Mouse (Mus musculus) testis, adult 2 months (tissue): ENCODE measurements around the gene Tbx5. TPM values are rescaled to one million over a fixed set of nuclear protein-coding genes. Genes with fewer than 3 reads are reported as not detected.

Experiments used
- H3K27ac ChIP-seq: fragments of 200-500 bp; 2 replicates; pipeline ENCODE4 v1.5.1; 2012; ENCODE audit warnings: low read depth, low read length; ENCODE audit not compliant: control insufficient read depth, insufficient read depth
- H3K27me3 ChIP-seq: fragments of 200-500 bp; 2 replicates; pipeline ENCODE4 v1.6.1; 2012; ENCODE audit warnings: mild to moderate bottlenecking, low read length, moderate library complexity; ENCODE audit not compliant: control insufficient read depth, insufficient read depth
- H3K36me3 ChIP-seq: fragments of 200-500 bp; 2 replicates; pipeline ENCODE4 v1.6.1; 2012; ENCODE audit warnings: mild to moderate bottlenecking, low read length; ENCODE audit not compliant: control insufficient read depth, insufficient read depth
- H3K4me1 ChIP-seq: fragments of 200-500 bp; 2 replicates; pipeline ENCODE4 v1.6.1; 2012; ENCODE audit warnings: low read length; ENCODE audit not compliant: control insufficient read depth, insufficient read depth
- H3K4me3 ChIP-seq: fragments of 200-500 bp; 2 replicates; pipeline ENCODE4 v1.5.1; 2012; ENCODE audit warnings: low read depth, mild to moderate bottlenecking, low read length, moderate library complexity, mixed read lengths; ENCODE audit not compliant: control insufficient read depth
- CTCF ChIP-seq: fragments of 200-500 bp; IDR thresholded peaks from 2 replicates; pipeline ENCODE4 v1.5.1; 2012; ENCODE audit warnings: low read depth, mild to moderate bottlenecking, inconsistent platforms, low read length, moderate library complexity; ENCODE audit not compliant: control insufficient read depth, insufficient read depth, insufficient replicate concordance
- POLR2A ChIP-seq: fragments of 200-500 bp; IDR thresholded peaks from 2 replicates; pipeline ENCODE4 v1.6.1; 2012; ENCODE audit warnings: low read depth, mild to moderate bottlenecking, inconsistent platforms, low read length, moderate library complexity; ENCODE audit not compliant: control insufficient read depth
- polyA plus RNA-seq: library from polyadenylated mRNA; depleted of rRNA; stranded (reverse); fragments of >200 nt; gene quantifications from 2 replicates; pipeline ENCODE4 v1.2.3, GENCODE M21; 2012

Tbx5 gene
- polyA plus RNA-seq, 1 experiment = 5.8 TPM

DNA sequence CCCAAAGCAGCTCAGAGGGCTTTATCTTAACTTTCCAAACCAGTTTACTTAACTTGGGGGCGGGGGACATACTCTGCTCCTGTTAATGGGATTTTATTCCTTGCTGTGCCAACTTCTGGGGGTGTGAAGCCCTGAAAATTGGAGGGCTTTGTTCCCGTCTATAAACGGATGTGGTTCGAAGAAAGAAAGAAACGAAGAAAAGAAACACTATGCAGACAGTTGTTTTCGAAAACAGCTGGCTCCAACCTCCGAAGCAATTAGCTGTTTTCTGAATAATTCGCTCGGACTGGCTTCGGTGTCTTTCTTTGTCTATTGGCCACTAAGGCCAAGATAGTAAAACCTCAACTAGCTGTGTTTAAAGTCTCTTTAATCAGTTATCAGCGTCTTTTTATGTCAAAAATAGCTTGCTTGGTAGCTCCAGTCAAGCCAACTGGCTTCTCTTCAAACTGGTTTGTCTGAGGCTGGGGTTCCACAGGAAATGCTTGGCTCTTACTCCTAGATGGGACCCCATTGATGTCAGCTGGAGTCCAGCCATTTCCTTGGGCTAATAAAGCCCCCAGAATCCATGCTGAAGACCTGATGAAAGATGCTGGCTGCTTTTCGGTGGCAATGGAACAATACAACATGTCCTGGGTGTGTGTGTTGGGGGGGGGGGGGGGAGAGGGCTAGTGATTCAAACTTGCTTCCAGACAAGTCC, 21.3 kb upstream of the Tbx5 start:
- no peak for TF ChIP-seq CTCF
- no peaks in the 10 kb centered on the region for H3K27me3 ChIP-seq
- no peaks in the 10 kb centered on the region for H3K36me3 ChIP-seq
- no peak overlapping the region for H3K4me3 ChIP-seq
- H3K4me1 ChIP-seq = peaks cover 2% of the 10 kb centered on the region; the same call in 1 of the 2 replicates
- no peak overlapping the region for H3K27ac ChIP-seq

DNA sequence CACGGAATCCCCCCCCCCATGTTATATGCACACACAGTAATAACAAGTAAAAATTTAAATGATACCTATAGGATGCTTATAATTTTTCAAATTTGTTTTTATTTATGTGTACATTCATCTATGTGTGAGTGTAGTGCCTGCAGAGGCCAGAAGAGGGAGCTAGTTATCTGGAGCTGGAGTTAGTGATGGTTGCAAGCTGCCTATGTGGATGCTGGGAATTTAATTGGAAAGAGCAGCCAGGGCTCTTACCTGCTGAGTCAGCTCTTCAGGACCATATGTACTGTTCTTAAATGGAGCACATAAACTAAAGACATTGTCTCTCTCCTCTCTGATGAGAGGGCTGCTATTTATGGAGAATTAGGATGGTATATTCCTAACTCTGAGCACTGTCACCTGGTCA, 17.2 kb upstream of the Tbx5 start:
- no peak overlapping the region for H3K27ac ChIP-seq
- no peaks in the 10 kb centered on the region for H3K27me3 ChIP-seq
- no peaks in the 10 kb centered on the region for H3K4me1 ChIP-seq
- H3K36me3 ChIP-seq = no peaks in the 10 kb centered on the region
- TF ChIP-seq POLR2A (no peak), CTCF (no peak)
- H3K4me3 ChIP-seq = no peak overlapping the region

DNA sequence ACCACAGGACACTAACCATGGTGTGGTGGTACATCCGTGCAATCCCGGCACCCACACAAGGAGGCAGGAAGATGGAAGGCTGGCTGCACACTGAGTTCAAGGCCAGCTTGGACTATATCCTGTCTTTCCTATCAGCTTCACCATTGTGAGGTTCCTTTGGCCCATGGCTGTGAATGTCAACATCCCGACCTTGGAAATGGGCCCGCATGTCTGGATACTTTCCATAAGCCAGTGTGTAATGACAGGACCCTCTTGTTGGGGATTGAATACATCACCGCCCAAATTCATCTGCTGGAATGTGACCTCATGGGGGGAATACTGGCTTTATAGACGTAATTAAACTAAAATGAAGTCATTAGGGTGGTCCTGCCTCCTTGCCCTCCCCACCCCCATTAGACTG, 12.0 kb upstream of the Tbx5 start:
- H3K27me3 ChIP-seq = no peaks in the 10 kb centered on the region

DNA sequence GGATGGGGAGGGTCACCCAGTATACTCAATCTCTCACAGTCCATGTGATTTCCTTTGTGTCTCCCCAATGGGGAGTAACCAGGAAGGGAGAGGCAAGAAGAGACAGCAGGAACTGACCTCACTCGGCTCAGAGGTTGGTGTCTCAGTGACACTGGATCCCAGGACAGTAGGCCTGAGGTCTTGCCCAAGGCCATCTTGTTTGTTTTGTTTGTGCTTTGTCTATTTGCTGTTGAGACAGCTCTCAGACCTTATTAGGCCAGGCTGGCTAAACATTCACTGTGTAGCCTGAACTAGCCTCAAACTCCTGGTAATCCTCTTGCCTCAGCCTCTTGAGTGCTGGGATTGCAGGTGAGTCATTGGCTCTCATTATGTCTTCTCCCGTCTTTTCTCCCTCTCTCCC, 11.0 kb upstream of the Tbx5 start:
- TF ChIP-seq CTCF (no peak), POLR2A (no peak)
- H3K27ac ChIP-seq = no peak overlapping the region
- H3K36me3 ChIP-seq = no peaks in the 10 kb centered on the region
- H3K4me1 ChIP-seq = no peaks in the 10 kb centered on the region
- H3K27me3 ChIP-seq = no peaks in the 10 kb centered on the region
- no peak overlapping the region for H3K4me3 ChIP-seq

More for the DNA sequence above, 12.0 kb upstream of the Tbx5 start:
- no peak for TF ChIP-seq POLR2A
- TF ChIP-seq CTCF = no peak
- H3K36me3 ChIP-seq = no peaks in the 10 kb centered on the region
- no peak overlapping the region for H3K4me3 ChIP-seq
- no peaks in the 10 kb centered on the region for H3K4me1 ChIP-seq
- no peak overlapping the region for H3K27ac ChIP-seq

DNA sequence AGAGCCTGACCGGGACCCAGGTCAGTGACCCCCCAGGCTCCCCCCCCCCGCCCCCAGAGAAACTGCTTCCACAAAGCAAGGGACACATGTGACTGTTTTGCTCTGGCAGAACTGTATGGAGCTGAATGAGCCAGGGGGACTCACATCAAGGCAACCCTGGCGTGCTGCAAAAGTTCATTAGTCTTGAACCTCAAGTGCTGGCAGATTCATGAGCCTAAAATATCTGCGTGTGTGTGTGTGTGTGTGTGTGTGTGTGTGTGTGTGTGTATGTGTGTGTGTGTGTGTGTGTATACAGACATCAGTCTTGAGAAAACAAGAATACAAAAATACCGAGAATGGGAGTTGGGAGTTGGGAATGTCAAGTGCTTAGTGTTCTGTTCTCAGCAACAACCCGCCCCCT, 5.1 kb upstream of the Tbx5 start:
- peaks cover 3% of the 10 kb centered on the region for H3K4me1 ChIP-seq
- H3K36me3 ChIP-seq = no peaks in the 10 kb centered on the region
- no peak overlapping the region for H3K27ac ChIP-seq
- H3K4me3 ChIP-seq = no peak overlapping the region
- no peak for TF ChIP-seq CTCF
- no peak for TF ChIP-seq POLR2A
- peaks cover 4% of the 10 kb centered on the region for H3K27me3 ChIP-seq

DNA sequence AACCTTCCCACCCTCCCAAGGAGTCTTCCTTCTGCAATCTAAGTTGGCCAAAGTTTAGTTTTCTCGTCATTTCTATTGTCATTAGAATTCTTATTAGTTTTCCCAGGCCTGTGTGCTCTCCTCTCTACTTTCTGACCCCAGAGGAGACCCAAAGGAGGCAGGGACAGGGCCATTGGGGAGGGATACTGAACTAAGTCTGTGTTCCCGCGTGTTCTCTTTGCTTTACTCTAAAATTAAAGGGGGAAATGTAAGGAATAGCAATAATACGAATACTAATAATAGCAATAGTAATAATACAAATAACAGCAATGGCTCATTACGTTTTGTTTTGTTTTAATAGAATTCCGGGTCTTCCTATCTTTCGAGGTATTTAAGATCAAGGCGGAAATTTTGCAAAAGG, 1.9 kb upstream of the Tbx5 start:
- TF ChIP-seq POLR2A = no peak
- TF ChIP-seq CTCF = no peak

DNA sequence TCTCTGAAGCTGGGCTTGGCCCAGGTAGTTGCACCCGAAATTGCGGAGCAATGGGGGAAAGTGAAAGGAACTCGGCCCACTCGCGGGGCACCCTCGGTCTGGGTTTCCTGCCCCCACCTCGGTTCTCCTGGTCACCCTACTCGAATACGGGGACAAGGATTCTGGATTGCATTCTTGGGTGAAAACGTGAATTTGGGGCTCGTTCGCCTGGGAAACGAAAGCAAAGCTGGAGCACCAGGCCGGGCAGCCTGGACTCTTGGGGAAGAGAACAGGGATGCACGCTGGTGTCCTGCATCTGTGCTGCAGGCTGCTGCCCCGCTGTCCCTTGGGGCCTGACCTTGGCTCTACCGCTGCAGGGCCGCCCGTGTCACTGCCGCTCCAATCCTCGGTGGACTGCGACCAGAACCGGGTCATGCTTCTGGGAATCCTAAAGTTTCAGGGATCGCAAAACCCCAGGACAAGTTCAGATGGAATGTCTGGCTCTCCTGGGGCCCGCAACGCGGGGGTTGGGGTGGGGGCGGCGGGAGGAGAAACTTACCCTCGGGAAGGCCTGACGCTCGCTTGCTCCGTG, 1.2 kb upstream of the Tbx5 start:
- peaks cover 5% of the 10 kb centered on the region for H3K4me1 ChIP-seq
- no peak overlapping the region for H3K27ac ChIP-seq
- no peaks in the 10 kb centered on the region for H3K36me3 ChIP-seq
- peaks cover 10% of the 10 kb centered on the region for H3K27me3 ChIP-seq
- TF ChIP-seq CTCF = no peak
- no peak for TF ChIP-seq POLR2A
- H3K4me3 ChIP-seq = no peak overlapping the region; the same call in 1 of the 2 replicates

More for the DNA sequence above, 1.9 kb upstream of the Tbx5 start:
- Histone ChIP-seq H3K4me3 (no peak overlapping the region), H3K36me3 (no peaks in the 10 kb centered on the region), H3K27ac (no peak overlapping the region), H3K27me3 (peaks cover 9% of the 10 kb centered on the region), H3K4me1 (peaks cover 5% of the 10 kb centered on the region)
